Mouse (Mus musculus) spleen, adult 12 weeks (tissue): ENCODE data around the gene Ccpg1.

ENCODE experiments used
- DNase-seq: peaks from one replicate; pipeline ENCODE4 v3.0.0; 2022; ENCODE audit warnings: low spot score

Gene Ccpg1

DNA sequence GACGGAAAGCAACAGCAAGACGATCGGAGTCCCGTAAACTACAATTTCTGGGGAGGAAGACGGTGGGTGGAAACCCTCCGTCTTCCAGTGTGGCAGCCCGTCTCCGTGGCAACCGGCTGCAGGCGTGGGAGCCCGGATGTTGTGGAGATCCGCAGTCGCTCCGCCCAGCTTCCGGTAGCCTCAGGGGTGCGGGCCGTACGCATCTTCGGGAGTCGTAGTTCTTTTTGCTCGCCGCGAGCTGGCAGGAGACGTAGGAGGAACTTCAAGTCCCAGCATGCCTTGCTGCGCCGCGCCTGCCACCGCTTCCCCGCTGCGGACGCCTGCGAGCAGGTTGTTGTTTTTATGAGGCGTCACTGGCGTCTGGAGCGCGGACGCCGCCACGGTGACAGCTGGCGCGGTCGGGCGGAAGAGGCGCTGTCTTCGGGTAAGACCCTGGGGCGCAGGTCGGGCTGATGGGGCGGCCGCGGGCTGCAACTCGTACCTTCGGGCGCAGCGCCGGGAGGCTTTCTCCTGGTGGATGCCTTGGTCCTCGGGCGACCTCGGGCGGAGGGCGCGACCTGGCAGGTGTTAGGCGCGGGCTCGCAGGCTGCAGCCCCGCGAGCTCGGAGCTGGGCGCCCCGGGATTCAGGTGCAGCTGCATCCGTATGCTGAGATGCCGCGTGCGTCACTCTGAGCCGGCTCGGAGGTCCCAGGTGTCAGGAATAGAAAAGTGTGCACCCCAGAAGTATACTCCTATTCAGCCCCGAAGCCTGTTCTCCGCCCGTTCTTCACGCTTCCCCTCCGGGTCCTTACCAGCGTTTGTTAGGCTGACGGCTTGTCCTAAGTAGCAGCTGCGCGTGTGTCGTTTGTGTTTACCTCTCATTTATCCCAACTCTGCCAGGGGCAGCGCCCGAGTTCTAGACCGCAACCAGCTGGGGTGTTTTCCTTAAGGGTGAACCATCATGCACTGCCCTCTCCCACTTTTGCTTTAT lies at the start of gene Ccpg1, which contains the start of gene Ccpg1os:
Ccpg1 (plus strand) TSS at position 180 of the 971 bp plus-strand sequence.
Ccpg1os (minus strand) TSS at position 133 of the 971 bp plus-strand sequence.
- peak; percentile 88 for DNase-seq

DNA sequence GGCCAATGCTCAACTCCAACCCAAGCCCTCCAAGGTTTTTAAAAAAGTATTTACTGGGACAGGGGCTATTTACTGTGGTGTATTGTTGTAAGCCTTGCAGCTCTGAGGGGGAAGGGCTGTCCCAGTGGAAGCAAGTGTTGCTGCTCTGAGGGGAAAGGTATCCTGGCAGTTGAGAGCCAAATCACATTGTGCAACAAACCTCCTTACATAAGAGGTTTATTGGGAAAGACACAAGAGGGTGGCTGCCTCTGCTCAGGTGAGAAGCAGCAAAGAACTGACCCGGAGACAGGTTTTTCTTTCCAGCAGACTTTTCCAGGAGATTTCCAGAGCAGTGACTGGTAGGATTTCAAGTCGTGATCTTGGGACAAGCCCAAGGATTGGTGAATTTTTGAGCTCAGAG lies 48.9 kb upstream of the Ccpg1 start:
- no peak for DNase-seq

GRCm38 (mm10) chr9:72943424-72943823 lies 41.8 kb upstream of the Ccpg1 start:
- DNase-seq = no peak

DNA sequence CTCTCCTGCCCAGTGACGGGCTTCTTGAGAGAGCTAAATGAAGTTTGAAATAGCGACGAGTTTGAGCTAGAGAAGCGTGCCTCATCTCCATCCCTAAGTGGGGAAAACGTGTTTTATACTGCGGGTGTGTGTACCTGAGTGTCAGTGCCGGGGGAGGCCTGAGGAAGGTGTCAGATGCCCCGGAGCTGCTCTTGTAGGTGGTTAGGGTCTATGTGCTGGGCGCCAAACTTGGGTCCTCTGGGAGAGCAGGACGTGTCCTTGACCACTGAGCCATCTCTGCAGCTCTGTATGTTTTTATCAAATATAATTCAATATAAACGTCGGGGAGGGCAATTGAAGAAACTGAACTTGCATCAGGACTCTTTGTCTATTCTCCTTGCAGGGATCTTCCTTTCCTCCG lies 40.9 kb upstream of the Ccpg1 start:
- no peak for DNase-seq

GRCm38 (mm10) chr9:72947010-72947409 lies 38.2 kb upstream of the Ccpg1 start:
- no peak for DNase-seq

GRCm38 (mm10) chr9:72949572-72949971 lies 35.7 kb upstream of the Ccpg1 start:
- DNase-seq = no peak

DNA sequence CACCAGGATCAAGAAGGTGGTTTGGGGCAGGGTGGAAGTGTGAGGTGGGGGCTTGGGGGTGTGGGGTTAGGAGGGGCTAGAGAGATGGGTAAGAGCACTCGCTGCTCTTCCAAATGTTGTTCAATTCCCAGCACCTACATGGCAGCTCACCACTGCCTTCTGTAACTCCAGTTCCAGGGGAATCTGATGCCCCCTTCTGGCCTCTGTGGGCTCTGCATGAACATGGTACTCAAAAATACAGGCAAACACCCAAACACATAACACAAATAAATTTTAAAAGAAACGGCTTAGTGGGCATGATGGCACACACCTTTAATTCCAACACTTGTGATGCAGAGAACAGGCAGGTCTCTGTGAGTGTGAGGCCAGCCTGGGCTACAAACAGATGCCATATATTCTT lies 30.5 kb upstream of the Ccpg1 start:
- DNase-seq = no peak

DNA sequence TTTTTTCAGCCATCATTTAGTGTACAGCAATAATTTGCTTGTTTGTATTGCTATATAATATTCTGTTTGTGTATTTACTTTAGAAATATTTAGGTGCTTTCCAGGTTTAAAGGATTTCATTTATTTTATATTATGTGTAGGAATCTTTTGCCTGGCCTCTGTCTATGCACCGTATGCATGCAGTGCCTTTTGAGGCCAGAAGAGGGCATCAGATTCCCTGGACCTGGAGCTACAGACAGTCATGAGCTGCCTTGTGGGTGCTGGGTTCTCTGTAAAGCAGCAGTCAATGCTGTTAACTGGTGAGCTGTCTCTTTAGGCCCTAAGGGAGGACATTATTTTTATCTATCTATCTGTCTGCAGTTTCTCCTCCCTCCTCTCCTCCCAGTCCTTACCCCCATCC lies 29.7 kb upstream of the Ccpg1 start:
- DNase-seq = peak; percentile 23

GRCm38 (mm10) chr9:72958521-72959450 lies 26.4 kb upstream of the Ccpg1 start, which contains the start of the genes Dyx1c1 and Gm44503:
Gene Dyx1c1, plus strand, starts transcription at chr9:72958785.
Gene Gm44503, plus strand, starts transcription at chr9:72958852.
- DNase-seq = peak; percentile 55

- DNase-seq = no peak
Measured at GRCm38 (mm10) chr9:72961346-72961745, 23.9 kb upstream of the Ccpg1 start.

DNA sequence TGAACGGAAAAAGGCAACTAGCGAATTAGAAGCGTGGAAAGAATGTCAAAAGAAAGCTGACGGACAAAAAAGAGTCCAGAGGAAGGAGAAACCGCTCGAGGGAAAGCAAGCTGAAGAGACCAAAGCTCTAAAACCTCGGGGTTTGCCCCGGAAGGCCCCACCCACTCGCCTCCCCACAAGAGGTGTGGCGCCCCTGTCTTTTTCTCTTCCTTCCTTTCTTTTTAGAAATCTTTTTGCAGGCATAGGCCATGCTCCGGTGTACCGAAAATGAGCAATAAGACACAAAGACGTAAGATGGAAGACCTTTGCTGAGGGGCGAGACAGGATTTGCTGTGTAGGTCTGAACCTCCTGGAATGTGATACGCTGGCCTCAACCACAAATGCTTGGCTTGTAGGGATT lies 23.3 kb upstream of the Ccpg1 start:
- no peak for DNase-seq

- DNase-seq = no peak
Measured at GRCm38 (mm10) chr9:72968349-72969061, 16.7 kb upstream of the Ccpg1 start.

GRCm38 (mm10) chr9:72969874-72970273 lies 15.4 kb upstream of the Ccpg1 start:
- DNase-seq = no peak

GRCm38 (mm10) chr9:72972435-72972834 lies 12.8 kb upstream of the Ccpg1 start:
- DNase-seq = no peak

DNA sequence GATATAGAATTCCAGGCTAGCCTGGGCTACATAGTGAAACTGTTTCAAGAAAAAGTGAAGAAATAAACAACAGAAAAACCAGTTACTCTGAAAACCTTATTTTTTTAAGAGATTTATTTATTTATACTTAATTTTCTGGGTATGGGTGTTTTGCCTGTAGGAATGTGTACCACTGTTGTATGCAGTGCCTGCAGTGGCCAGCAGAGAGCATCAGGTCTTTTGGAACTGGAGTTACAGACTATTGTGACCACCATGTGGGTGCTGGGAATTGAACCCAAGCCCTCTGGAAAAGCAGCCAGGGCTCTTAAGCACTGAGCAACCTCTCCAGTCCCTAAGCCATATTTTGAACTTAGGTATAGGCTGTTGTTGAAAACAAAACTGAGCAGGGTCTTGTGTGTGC lies 12.2 kb upstream of the Ccpg1 start:
- no peak for DNase-seq

DNA sequence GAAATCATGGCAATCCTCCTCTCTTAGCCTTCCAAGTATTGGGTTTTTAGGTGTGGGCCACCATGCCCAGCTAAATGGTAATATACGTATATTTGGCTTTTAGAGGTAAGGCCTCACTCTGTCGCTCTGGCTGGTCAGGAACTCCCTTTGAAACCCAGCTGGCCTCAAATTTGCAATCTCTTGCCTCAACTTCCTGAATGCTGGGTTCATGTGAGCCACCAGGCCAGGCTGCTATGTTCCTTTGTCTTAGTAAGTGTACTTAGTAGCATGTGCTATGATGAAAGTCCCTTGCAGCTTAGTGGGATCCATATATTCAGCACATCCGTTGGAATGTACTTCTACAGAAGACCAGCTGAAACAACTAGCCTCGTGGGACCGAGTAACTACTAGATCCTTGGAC lies 10.5 kb upstream of the Ccpg1 start:
- DNase-seq = no peak

- no peak for DNase-seq
Measured at GRCm38 (mm10) chr9:72975242-72975641, 10.0 kb upstream of the Ccpg1 start.

DNA sequence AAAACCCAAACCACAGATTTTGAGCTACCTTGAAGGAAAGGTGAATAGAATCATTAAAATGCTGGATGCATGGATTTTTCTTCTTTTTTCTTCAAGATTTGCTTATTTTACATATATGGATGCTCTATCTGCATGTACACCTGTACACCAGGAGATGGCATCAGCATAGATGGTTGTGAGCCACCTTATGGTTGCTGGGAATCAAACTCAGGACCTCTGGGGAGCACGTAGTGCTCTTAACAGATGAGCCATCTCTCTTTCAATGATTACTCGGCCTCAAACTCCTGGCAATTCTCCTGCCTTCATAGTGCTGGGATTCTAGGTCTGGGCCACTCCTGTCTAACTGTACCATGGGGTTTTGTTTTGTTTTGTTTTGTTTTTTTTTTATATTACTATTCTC lies 2.2 kb upstream of the Ccpg1 start:
- DNase-seq = no peak

- no peak for DNase-seq
Measured at GRCm38 (mm10) chr9:72987703-72988102, 2.5 kb downstream of the Ccpg1 start.

GRCm38 (mm10) chr9:72988706-72989105 lies 3.5 kb downstream of the Ccpg1 start:
- no peak for DNase-seq

DNA sequence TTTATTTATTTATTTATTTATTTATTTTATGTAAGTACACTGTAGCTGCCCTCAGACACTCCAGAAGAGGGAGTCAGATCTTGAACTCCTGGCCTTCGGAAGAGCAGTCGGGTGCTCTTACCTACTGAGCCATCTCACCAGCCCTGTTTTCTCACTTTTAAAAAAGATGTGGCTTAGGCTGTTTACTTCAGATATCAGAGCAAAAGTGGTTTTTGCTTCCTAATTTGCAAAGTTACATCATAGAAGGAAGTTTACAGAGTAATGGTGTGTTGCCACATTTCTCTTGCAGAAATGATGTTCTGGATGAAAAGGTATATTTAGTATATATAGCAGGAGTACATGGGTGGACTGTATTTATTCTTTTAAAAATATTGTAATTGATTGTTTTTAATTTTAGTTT lies 6.2 kb downstream of the Ccpg1 start:
- no peak for DNase-seq

- no peak for DNase-seq
Measured at GRCm38 (mm10) chr9:72992576-72992975, 7.3 kb downstream of the Ccpg1 start.
